Mouse (Mus musculus): ENCODE data around the gene Pomc.

DNA sequence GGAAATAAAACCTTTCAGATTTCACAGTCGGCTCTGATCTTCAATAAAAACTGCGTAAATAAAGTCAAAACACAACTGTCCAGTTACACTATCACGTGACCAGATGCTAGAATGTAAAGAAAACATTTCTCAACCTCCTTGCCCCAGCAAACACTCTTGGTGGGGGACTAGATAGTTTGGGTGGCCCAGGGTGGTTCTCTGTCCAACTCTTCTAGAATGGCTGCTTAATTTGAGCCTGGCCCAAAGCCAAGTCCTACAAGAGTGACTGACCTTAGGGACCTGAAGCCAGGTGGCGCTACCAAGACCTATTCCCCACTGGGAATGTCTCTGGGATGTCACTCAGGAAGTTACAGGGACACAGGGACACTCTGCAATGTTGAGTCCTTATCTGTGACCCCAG, 5.8 kb downstream of the Pomc start:
- no peak for TF ChIP-seq CTCF (IDR thresholded peaks at IDR 0.05; ENCODE audit: insufficient read depth, low read length)
- no peak for TF ChIP-seq POLR2A (IDR thresholded peaks at IDR 0.05; ENCODE audit: borderline replicate concordance, extremely low read depth, low read depth, low read length)

Data from lung, adult 2 months (tissue).